Mouse (Mus musculus): ENCODE results near the gene Polr1d.

Polr1d gene

DNA sequence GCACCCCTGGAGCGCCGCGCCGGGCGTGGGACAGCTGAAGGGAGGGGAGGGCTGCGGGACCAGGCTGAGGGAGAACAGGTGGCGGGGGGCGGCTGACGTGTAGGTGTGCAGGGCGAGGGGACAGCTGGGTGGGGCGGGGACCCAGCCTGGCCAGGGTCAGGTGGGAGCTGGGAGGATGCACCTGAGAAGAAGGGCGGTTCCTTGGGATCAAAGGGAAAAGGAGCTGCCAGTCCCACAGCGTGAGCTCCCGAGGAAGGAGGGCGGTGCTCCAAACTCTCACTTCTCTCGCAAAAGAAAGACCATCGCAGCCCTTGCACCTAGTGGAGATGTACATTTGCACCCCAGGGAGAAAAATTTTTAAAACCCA lies at the start of gene Polr1d:
Gene Polr1d, plus strand, starts transcription at position 252 of the 367 bp plus-strand sequence.
- DNase-seq: no peak

DNA sequence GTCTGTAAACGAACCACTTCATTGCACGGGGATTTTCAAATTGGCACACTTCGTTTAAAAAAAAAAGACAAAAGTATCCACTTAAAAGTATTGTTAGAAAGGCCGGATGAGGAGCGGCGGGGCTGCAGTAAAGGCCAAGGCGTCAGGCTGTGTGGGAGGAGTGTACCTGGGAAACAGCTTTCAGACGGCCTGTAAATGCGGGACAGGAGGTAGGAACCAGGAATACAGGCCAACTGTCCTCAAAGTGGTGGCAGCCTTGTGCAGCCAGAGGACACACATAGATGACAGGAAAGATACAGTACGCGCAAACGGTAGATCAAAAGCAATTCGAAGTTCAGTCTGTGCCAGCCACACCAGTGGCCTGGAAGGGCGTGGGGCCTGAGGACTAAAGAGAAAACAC lies 45.6 kb upstream of the Polr1d start:
- no peak for DNase-seq

DNA sequence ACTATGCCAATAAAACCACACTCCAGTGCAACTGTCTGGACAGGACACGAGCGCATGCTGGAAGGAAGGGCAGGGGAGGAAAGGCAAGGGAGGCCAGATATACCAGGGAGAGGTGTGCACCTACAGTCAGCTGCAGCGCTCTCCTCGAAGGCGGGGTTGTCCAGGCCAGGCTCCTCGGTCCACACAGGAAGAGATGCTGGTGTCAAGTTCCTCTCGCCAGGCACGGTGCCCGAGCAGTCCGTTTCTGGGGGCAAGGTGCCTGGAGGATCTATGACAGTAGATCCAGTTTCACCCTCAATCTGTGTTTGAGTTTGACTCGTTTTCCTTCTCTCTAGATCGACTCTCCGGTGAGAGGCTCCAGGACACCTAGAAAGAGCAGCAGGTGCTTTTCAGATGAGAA lies 43.7 kb upstream of the Polr1d start:
- DNase-seq: no peak

DNA sequence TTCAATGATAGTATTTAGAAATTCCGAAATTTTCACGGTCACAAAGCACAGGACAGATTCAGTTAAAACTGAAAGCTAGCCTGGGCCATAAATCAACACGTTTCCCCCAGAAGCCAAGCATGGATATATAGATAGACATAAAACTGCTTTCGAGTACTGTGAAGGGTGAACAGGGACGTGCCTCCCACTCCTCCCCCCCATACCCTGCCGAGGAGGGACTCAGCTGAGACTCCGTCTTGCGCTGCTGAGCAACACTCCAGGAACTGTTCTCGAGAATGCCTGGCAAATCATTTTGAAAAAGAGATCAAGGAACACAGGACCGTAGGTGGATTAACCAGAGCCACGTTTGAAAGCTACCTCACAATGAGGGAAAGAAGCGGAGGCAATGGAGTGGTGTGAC lies 42.6 kb upstream of the Polr1d start:
- DNase-seq: no peak

DNA sequence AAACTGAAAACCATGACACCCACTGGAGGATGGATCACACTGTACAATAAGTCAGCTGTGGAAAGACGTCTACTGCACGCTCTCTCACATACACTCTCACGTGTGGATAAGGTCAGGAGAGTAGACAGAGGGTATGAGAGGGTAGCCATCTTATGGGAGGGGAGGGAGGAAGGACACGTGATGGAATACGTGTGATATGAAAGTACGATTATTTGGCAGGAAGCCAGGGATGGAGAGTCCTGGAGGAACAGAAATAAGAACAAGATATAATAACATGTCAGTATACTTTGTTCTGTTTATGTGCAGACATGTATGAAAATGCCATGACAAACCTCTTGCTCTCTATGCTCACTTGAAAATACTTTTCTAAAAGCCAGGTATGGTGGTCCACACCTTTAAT lies 41.5 kb upstream of the Polr1d start:
- DNase-seq: no peak

DNA sequence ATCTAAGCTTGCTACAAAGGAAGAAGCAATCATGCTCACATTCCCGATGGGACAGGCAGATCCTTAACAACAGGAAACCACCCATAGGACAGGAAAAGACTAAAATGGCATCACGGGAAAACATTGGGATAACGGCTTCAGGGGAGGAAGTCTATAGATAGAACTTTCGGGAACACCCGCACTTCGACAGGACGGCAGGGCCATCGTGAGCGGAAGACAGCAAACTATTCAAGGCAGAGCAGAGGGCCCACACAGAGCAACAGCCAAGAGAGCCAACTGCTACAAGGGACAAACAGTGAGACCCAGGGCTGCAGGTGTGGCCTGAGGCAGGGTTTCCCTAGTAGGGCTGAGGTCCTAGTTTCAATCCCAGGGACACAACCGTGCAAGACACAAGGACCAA lies 40.8 kb upstream of the Polr1d start:
- no peak for DNase-seq

DNA sequence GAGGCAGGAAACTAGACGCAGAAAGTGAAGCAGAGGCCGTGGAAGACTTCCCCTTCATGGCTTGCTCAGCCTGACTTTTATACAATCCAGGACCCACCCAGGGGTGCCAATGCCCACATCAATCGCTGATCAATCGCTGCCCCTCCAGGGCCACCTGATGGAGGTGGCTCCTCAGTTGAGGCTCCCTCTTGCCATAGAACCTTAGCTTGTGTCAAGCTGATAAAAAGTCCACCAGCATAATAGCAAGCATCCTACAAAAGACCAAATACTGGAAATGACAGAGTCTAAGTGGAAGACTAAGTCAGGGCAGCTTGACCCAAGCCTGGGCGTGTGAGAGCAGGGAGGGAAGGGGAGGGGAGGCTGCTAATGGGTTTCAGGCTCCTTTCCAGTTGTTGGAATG lies 40.2 kb upstream of the Polr1d start:
- no peak for DNase-seq

DNA sequence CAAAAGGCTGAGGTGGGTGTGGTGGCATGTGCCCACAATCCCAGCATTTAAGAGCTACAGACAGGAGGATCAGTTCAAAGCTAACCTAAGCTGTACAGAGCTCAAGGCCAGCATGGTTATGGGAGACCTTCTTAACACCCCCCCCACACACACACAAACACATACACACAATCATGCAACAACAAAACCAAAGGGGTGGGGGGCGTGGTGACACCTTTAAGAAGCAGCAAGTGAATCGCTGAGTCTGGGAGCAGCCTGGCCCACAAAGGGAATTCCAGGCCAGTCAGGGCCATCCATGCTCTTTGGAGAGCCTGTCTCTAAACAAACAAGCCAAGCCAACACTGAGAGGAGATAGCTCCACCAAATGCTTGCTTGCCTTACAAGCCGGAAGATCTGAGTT lies 39.2 kb upstream of the Polr1d start:
- no peak for DNase-seq

DNA sequence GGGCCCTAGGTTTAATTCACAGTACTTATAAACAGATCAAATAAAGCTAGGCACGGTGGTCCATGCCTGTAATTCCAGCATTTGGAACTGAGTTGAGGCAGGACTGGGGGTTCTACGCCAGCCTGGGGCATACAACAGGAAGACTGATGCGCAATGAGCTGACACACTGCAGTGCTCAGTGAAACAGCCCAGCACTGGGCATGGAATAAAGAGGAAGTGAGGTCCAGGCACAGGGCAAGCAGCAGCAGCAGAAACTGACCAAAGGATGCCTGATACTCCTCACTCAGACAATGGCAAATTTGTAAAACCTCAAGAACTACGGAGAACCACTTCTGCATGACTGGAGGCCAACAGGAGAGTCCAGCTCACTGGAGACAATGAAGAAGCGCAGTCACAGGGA lies 37.5 kb upstream of the Polr1d start:
- no peak for DNase-seq

DNA sequence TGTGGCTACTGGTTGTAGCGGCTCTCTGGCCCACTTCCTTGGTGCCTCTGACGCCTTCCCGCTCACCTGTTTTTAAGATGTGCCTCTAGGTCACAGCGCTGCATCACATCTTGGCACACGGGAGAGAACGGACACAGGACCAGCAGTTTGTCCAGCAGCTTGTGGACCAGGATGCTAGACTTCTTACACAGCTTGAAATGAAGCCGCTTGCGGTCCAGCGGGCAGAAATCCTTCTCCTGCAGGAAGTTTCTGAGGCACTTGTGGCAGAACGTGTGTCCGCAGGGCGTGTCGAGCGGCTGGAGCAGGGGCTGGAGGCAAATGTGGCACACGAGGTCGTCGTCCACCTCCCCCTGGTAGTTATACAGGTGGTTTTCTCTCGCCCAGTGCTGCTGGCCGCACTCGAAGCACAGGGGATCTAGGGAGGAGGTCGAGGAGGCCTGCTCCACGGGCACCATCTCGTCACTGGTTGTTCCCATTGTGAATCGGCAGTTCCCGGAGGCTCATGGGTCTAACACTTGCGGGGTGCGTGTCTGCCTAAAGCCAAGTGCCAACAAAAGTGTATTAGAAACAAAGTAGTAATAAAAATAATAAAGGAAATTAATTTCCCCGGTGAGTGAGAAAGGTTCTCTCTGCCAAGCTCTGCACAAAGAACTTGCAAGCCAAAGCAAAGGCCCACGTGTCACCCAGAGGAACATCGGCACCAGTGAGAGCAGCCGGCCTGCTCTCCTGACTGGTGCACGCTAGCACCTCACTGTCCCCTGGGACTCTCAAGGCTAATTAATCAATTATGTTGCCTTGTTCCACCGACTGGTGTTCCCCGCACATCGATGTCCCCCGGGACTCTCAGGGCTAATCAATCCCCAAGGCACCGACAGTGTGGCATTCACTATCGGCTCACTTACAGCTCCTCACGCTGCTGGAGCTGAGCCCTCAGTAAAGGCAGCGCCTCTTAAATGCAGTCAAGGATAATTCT lies 34.6 kb upstream of the Polr1d start:
- no peak for DNase-seq

DNA sequence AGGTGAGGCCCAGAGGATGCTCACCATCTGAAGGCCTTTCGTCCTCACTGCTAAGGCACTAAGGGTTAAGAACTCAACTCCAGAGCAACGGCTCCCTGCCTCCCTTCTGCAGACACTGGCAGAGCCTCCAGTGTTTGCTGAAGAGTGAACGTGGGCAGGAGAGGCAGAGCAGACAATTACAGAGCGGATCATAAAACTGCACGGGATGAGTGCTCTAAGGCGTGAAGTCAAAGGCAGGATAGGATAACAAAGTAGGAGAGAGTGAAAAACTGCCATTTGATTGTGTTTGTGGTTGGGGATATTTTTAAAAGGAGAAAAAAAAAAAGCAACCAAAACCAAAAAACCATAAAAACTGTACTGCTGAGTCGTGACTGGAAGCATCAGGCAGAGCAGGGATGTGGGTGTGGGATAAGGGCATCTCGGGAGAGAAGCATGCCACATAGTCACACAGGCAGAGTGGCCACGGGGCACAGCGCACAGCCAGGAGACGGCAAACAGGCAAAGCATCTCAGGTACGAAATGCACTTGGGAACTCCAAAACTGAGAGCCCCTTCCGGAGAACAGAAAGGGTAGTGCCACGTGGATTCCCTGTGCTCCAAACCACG lies 33.5 kb upstream of the Polr1d start:
- DNase-seq: peak; percentile 40

DNA sequence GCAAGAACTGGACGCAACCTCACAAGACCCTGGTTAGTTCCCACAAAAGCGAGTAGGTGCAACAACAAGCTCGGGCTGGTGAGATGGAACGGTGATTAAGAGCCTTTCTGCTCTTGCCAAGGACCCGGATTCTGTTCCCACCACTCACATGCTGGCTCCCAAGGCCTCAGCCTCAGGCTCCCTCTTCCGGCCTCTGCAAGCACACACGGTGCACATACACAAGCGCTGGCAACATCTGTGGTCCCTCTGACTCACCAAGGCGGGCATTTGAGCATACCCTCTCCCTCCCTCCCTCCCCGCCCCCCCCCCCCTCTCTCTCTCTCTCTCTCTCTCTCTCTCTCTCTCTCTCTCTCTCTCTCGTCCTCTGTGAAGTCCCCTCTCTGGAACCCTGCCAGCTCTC lies 31.5 kb upstream of the Polr1d start:
- no peak for DNase-seq

DNA sequence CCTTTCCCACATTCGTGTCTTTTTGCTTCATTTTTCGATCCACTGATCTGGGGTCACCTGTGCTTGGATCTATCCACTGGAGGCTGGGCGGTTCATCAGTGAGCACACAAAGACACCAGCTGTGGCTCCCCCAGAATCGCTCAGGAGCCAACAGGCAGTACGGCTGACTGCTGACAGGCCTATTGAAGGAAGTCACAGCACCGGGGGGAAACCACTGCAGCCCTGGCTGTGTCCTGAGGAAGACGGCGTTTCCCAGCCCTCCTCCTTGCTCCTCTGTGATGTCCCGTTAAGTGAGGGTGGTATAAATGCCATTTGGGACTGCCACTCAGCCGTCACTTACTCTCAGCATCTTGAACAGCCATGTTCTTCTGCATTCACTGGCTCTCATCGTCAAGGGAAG lies 30.9 kb upstream of the Polr1d start:
- DNase-seq: no peak

DNA sequence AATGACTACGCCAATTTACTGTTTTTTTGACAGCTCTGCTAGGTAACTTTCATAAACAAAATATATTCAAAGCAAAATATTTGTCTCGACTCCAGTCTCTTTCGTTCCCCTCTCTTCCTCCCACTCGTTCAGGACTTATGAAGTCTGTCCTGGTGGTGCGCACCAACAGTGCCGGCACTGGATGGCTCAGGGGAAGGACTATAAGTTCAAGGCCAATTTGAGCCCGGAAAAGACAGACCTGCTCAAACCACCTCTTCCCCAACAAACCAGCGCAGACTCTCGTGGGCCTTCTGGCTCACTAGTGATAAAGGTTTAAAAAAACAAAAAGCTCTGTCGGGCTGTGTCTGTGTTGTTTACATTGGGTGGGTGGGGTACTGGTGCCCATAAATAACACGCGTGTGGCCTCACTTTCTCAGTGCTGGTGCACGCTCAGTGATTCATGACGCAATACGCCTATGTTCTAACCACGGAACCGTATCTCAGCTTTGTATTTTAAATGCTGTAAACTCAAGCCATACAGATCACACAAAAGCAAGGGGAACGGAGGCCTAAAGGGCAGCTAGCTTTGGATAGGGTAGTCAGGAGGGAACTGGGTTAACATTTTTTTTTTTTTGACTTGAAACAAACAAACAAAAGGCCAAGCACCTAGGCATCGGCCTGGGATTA lies 27.2 kb upstream of the Polr1d start:
- no peak for DNase-seq

DNA sequence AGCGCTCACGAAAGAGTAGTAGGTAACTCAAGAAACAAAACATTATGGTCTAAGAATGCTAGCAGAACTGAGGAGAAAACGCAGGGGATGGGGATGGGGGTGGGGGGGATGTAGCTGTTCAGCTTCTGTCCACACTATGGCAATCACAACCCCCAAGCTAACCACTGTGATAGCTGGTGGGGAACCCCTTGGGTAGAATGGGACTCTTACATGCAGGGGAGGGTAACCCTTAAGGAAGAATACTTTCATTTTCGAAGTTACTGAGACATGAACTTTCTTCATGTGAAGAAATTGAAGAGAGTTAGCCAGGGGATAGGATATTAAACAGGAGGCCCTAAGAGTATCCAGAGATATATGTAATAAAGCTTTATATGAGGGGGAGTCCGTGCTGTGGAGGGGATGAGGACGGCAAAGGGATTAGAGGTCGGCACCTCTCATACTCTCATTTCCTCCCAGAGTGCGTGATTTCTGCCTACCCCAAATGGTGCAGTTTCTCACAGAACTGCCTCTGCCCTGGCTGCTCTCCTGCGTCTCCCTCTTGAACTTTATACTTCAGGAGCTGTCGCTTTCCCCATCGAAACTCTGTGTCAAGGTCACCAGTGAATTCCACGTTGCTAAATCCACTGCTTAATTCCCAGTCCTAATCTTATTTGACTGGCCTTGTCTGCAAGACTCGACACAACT lies 25.9 kb upstream of the Polr1d start:
- no peak for DNase-seq

DNA sequence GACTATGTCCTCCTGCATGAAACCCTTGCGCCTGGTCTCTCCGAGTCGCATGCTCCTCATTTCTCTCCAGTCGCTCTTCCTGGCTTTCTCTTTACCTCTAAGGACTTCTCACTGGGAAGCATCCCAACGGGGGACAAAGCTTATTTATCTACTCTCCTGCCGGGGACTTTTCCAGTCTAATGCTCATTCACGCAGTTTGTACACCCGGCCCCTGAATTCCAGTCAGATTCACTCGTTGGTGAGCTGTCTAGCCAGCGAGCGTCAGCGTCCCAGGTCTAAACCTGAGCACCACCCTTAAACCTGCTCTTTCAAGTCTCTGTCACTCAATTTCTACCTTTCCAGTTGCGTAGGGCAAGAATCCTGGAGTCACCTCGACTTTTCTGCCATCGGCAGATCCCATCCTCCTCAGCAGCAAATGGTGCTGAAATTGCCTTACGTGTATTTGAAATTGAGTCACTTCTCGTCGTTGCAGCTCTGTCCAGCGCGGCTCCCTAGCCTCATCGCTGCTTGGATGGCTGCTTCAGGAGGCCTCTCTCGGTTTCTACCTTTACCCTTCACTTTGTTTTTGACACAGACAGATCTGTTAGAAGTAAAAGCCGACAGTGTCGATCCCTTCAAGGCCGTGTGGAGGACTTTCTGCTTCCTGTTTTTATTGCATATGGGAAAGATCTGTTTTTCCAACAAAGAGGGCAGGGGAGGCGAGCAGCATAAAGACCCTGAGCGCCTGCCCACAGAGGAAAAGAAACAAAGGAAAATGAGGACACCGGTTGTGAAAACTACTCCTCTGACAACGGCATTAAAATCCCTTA lies 25.1 kb upstream of the Polr1d start:
- DNase-seq: no peak

DNA sequence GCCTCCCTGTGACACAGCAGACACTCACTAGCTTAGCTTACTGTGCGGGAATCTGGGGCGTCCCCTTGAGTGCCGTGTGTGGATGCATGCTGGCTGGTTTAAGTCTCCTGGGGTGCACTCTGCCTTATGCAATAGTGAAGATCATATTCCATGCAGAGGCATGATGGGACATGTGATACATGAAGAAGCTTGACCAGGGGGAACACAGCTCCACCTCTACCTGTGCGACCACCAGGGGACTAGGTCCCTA lies 24.6 kb upstream of the Polr1d start:
- DNase-seq: no peak

DNA sequence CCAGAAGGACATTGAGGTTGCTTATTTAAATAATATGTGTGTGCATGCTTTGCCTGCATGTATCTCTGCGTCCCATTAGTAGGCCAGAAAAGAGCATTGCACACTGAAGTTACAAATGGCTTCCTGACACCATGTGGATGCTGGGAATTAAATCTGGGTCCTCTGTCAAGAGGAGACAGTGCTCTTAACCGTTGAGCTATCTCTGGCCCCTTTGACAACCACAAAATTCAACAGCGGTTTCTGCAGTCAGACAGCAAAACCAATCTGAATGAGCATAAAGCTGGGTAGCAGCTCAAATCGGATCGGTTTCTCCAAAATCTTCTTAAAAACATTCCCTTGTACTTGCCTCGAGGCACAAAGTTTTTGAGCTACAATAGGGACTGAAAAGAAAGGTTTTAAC lies 23.8 kb upstream of the Polr1d start:
- DNase-seq: no peak

DNA sequence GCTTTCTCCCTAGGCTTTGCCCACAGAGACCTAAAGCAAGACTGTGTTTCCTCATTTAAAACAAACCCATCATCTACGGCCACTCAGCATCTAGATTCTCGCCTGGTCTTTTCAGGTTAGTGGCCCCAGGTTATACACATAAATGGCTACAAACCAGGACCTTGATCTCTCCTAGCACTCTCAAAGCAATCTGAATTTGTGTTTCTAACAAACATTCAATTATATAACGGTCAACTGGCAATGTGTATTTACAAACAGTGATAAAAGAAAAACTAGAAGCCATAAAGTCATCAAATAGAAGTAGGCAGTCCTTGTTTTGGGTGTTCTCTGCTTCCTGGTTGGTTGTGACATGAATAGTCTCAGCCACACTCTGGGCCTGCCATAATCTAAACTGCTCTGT lies 23.4 kb upstream of the Polr1d start:
- no peak for DNase-seq

DNA sequence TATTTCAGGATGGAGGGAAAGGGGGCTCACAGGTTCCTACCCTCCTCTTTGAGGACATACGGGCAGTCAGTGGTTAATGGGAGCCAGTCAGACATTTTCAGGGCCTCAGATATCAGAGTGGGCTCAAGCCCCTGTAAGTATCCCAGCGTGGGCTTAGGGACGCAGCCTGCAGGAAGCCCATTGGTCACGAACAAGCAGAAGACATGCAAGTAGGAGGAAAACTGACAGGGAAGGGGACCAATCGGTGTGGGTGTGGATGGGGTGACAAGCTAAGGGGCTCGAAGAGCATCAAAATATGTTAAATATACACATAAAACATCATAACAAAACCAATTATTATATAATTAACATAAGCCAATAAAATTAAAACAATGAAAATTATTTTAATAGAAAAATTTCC lies 22.5 kb upstream of the Polr1d start:
- no peak for DNase-seq

DNA sequence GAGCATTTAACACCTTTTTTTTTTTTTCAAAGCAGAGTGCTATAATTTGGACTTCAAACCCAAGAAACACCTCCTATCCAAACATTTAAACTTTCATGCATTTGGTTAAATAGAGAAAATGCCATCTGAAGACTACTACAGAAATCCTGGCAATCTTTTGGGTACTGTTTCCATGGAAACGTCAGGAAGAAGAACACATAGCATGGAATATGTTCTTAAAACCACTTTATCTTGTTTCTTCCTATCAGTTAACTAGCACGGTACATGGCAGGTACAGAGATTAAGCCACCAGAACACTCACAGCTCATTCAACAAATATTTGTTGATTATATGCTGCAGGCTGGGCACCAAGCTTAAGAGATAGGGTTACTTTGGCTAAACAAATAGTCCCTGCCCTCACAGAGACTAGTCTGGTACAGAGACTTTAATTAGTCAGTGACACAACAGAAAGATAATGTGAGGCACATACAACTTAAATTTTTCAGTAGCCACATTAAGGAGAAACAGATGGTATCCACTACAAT lies 22.0 kb upstream of the Polr1d start:
- no peak for DNase-seq

DNA sequence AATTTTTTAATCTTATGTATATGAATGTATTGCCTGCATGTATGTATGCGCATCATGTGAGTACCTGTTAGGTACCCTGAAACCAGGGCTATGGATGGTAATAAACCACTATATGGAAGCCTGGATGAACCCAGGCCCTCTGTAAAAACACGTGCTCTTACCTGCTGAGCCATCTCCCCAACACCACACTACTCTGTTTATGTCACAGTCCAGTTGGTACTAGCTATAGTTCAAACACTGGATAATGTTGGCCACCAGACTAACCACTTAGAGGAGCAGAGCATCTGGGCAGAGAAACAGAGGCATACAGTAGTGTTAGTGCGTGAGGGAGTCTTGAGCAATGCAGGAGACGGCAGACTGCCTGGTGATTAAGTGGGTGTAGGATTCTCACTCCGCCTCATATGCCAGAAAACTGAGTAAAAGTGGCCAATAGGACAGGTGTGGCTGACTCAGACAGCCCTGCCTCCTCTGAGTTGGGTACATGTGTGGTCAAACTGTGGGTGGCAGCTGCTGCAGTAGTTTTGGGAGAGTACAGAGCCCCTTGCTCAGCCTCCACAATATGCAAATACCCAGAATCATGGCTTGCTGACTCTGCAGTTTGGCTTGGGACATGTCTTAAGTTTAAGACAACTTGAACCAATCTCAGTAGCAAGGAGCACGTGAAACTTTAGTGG lies 21.1 kb upstream of the Polr1d start:
- DNase-seq: peak; percentile 73
